Mouse (Mus musculus): ENCODE data around the gene Fut7. TPM values are rescaled to one million over a fixed set of nuclear protein-coding genes. Genes with fewer than 3 reads are reported as not detected.
A peak's percentile ranks its signal among the peaks of the same experiment; 100 is the strongest.

The Fut7 gene
- polyA plus RNA-seq, 1 experiment from 2014 or later: 0.27 TPM

GRCm38 (mm10) chr2:25452951-25453350, 29.9 kb downstream of the Fut7 start:
- H3K9ac ChIP-seq (ENCODE audit: low read depth, low read length): no peak overlapping the region
- no peaks in the 10 kb centered on the region for H3K9me3 ChIP-seq (ENCODE audit: control insufficient read depth)
- H3K36me3 ChIP-seq (ENCODE audit: control insufficient read depth, insufficient read depth): no peaks in the 10 kb centered on the region
- no peak overlapping the region for H3K4me3 ChIP-seq (ENCODE audit: low read depth, low read length)
- TF ChIP-seq CTCF (IDR thresholded peaks at IDR 0.05; ENCODE audit: low read depth): no peak
- no peak overlapping the region for H3K4me2 ChIP-seq (replicated peaks; ENCODE audit: low read depth)
- no peak for ATAC-seq
- no peak overlapping the region for H3K27ac ChIP-seq (ENCODE audit: low read depth, low read length)
- H3K4me1 ChIP-seq (replicated peaks; ENCODE audit: control insufficient read depth, insufficient read depth, low read length): no peaks in the 10 kb centered on the region; the same call in 1 of the 2 replicates
- 54% methylated on average over 1 of the region's 1 CpGs for WGBS
- H3K27me3 ChIP-seq (replicated peaks; ENCODE audit: control insufficient read depth, insufficient read depth, low read length): no peaks in the 10 kb centered on the region

DNA sequence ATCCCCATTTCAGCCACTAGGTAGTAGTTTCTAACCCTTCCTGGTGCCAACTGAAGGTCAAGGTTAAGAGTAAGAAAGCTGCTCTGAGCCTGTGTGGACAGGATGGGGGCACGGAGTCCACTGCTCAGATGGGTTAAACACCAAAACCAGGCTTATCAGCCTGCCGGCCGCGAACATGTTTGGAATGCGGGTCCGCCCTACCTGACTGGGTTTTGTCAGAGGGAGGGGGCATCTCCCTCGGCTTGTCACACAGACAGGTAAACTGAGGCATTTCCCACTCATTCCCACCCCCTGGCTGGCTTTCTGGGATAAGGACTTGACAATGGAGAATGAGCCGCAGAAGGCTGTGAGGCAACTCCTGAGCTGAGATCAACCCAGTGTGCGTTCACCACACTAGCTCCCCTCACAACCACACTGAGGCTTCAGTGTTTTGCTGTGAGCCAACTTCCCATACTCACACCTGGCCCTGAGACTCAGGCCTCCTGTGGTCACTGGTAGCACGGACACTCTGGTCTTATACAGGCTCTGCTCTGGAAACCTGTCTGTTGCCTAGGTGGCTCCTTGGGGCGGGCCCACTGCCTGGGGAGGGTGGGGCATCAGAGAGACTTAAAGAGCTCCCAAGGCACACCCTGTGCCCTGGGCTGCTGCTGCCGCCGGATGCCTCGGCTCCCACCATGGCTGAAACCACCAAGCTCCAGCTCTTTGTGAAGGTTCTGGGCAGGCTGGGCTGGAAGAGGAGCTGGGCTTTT, 33.3 kb downstream of the Fut7 start, which contains the start of gene Clic3:
Gene Clic3, plus strand, starts transcription at position 634 of the 749 bp plus-strand sequence.
- H3K4me2 ChIP-seq (replicated peaks; ENCODE audit: low read depth): peak within 1 kb of the TSS; percentile 1
- H3K36me3 ChIP-seq (ENCODE audit: control insufficient read depth, insufficient read depth): peaks cover 5% of the 10 kb centered on the region; the same call in 1 of the 2 replicates
- H3K4me1 ChIP-seq (replicated peaks; ENCODE audit: control insufficient read depth, insufficient read depth, low read length): peaks cover 3% of the 10 kb centered on the region
- 0 out of 2 replicates have a peak, but pooled peaks have one; percentile 7 for ATAC-seq
- H3K9ac ChIP-seq (ENCODE audit: low read depth, low read length): no peak within 1 kb of the TSS
- no peaks in the 10 kb centered on the region for H3K9me3 ChIP-seq (ENCODE audit: control insufficient read depth)
- no peak for TF ChIP-seq CTCF (IDR thresholded peaks at IDR 0.05; ENCODE audit: low read depth)
- H3K4me3 ChIP-seq (ENCODE audit: low read depth, low read length): no peak within 1 kb of the TSS
- WGBS: 23% methylated on average over 14 of the region's 14 CpGs
- H3K27me3 ChIP-seq (replicated peaks; ENCODE audit: control insufficient read depth, insufficient read depth, low read length): no peaks in the 10 kb centered on the region
- H3K27ac ChIP-seq (ENCODE audit: low read depth, low read length): no peak within 1 kb of the TSS

GRCm38 (mm10) chr2:25457022-25457896, 34.2 kb downstream of the Fut7 start:
- peaks cover 6% of the 10 kb centered on the region for H3K4me1 ChIP-seq (replicated peaks; ENCODE audit: control insufficient read depth, insufficient read depth, low read length)
- 79% methylated on average over 9 of the region's 9 CpGs for WGBS
- H3K4me2 ChIP-seq (replicated peaks; ENCODE audit: low read depth): 0 out of 2 replicates have a peak overlapping the region, but pooled peaks have one; percentile 1
- no peak for TF ChIP-seq CTCF (IDR thresholded peaks at IDR 0.05; ENCODE audit: low read depth)
- peaks cover 5% of the 10 kb centered on the region; the same call in 1 of the 2 replicates for H3K36me3 ChIP-seq (ENCODE audit: control insufficient read depth, insufficient read depth)
- no peak overlapping the region for H3K9ac ChIP-seq (ENCODE audit: low read depth, low read length)
- no peak overlapping the region for H3K27ac ChIP-seq (ENCODE audit: low read depth, low read length)
- no peaks in the 10 kb centered on the region for H3K27me3 ChIP-seq (replicated peaks; ENCODE audit: control insufficient read depth, insufficient read depth, low read length)
- H3K9me3 ChIP-seq (ENCODE audit: control insufficient read depth): no peaks in the 10 kb centered on the region
- ATAC-seq: no peak
- H3K4me3 ChIP-seq (ENCODE audit: low read depth, low read length): no peak overlapping the region

DNA sequence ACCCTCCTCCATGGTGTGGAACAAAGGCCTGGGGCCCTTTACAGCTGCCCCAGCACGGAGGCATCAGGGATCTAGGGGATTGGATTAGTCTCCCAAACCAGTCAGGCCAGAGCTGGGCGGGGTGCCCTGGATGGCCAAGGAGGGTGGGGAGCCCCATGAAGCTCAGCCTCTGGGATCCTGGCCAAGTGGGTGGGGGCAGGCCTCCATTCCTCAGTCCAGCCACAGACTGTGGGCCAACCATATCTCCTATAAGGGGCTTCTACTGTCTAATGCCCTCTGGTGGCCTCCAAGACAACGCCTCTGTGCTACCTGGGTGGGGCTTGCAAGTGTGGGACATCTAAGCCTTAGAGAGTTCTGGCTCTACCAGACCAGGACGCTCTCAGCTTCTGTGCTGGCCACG, 35.8 kb downstream of the Fut7 start:
- ATAC-seq: no peak
- Histone ChIP-seq H3K36me3 (ENCODE audit: control insufficient read depth, insufficient read depth) (peaks cover 5% of the 10 kb centered on the region; the same call in 1 of the 2 replicates), H3K4me3 (ENCODE audit: low read depth, low read length) (no peak overlapping the region), H3K4me2 (replicated peaks; ENCODE audit: low read depth) (no peak overlapping the region), H3K4me1 (replicated peaks; ENCODE audit: control insufficient read depth, insufficient read depth, low read length) (peaks cover 6% of the 10 kb centered on the region), H3K27me3 (replicated peaks; ENCODE audit: control insufficient read depth, insufficient read depth, low read length) (no peaks in the 10 kb centered on the region), H3K27ac (ENCODE audit: low read depth, low read length) (no peak overlapping the region), H3K9me3 (ENCODE audit: control insufficient read depth) (no peaks in the 10 kb centered on the region), H3K9ac (ENCODE audit: low read depth, low read length) (no peak overlapping the region)
- WGBS: 51% methylated on average over 5 of the region's 5 CpGs
- TF ChIP-seq CTCF (IDR thresholded peaks at IDR 0.05; ENCODE audit: low read depth): peak; percentile 23; the same call in 1 of the 2 replicates

DNA sequence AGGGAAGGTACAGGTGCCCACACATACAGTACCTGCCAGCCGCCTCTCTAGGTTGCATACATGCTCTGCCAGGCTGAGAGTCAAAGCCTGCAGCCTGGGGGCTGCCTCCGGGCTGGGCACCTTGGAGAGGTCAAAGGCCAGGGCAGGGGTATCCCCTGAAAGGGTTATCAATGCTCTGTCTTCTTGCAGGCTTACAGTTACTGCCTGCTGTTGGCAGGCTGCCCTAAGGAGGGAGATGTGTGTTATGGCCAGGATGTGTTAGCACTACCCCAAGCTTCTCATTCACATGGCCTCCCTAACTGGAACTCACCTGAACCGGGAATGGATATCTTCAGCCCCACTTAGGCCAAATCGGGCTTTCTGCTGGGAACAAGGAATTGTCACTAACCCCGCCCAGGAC, 37.1 kb downstream of the Fut7 start:
- peaks cover 5% of the 10 kb centered on the region; the same call in 1 of the 2 replicates for H3K36me3 ChIP-seq (ENCODE audit: control insufficient read depth, insufficient read depth)
- ATAC-seq: peak; percentile 3; the same call in 1 of the 2 replicates
- no peaks in the 10 kb centered on the region for H3K27me3 ChIP-seq (replicated peaks; ENCODE audit: control insufficient read depth, insufficient read depth, low read length)
- H3K4me3 ChIP-seq (ENCODE audit: low read depth, low read length): peak overlapping the region; percentile 72
- peak overlapping the region; percentile 92 for H3K27ac ChIP-seq (ENCODE audit: low read depth, low read length)
- WGBS: 24% methylated on average over 5 of the region's 5 CpGs
- H3K4me2 ChIP-seq (replicated peaks; ENCODE audit: low read depth): peak overlapping the region; percentile 85
- H3K9me3 ChIP-seq (ENCODE audit: control insufficient read depth): no peaks in the 10 kb centered on the region
- peak overlapping the region; percentile 65 for H3K9ac ChIP-seq (ENCODE audit: low read depth, low read length)
- peaks cover 6% of the 10 kb centered on the region for H3K4me1 ChIP-seq (replicated peaks; ENCODE audit: control insufficient read depth, insufficient read depth, low read length)
- no peak for TF ChIP-seq CTCF (IDR thresholded peaks at IDR 0.05; ENCODE audit: low read depth)
